Mouse (Mus musculus) cerebellum, adult 18-20 months (tissue): ENCODE measurements around the gene Agbl3.

Experiments
- DNase-seq, 2 experiments: peaks; one replicate each; pipeline ENCODE4 v3.0.0; 2021

Agbl3 gene

DNA sequence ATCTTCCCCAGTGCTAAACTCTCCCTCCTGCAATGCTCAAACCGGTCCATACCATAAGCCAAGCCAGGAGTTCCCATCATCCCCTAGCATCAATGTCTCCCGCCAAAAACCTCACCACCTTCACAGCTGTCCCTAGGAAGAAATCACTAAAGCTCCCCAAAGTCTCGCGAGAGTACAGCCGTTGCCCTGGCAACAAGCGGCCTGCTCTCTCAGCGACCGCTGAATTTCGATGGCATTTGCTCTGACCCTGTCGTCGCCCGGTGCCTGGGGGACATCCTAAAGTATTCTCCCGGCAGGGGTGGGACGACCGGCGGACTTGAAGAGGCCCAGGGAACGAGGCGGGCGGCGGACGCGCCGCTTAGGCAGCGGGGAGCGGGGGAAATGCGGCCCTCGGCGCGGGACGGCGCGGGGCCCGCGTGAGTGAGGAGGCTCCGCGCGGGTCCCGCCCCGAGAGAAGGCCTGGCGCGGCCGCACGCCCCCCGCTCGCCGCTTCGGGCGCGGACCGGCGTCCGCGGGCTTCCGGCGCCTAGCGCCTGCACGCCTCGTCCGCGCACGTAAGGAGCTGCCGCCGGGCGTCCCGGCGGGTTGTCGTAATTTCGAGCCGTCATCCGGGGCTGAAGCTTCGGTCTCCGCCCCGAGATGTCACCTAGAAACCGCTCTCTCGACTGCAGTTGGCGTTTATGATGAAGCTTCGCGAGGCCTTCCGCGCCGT lies at the start of gene Agbl3:
Gene Agbl3 (plus strand): TSS at position 202 of the 712 bp plus-strand sequence.
- DNase-seq: peak; percentile 92 to 95

DNA sequence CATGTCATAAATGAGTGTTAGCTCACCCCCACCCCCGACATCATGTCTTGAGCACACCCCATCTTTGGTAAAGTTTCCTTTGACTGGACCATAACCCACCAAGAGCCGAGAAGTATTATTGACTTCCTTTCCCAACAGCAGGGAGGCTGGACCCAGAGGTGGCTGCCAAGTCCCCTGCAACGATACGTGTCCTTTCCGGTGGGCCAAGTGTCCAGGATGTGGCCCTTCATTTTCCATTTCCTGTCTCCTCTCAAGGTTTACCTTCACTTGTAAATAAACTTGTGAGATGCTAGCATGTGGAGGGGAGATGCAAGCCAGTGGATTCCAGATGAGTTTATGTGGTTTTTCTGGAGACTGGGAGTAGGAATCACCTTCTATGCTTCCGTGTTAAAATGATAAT lies 49.2 kb upstream of the Agbl3 start:
- no peak for DNase-seq

DNA sequence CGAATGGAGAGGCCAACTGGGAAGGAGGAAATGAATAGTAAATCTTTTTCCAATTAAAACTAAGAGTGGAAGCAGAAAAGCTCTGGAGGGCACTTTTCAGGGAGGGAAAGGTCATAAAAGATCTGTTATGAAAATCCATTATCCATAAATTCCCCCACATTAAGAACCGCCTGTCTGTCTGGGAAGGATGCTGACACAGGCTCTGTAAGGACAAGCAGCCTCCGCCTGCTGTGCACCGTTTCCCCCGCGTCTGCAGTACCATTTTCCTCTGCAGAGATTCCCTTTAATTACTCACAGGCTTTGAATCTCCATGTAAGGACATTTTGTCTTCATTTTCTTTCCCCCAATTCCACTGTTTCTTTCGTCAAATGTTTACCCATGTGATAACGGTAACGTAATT lies 48.7 kb upstream of the Agbl3 start:
- DNase-seq: no peak

DNA sequence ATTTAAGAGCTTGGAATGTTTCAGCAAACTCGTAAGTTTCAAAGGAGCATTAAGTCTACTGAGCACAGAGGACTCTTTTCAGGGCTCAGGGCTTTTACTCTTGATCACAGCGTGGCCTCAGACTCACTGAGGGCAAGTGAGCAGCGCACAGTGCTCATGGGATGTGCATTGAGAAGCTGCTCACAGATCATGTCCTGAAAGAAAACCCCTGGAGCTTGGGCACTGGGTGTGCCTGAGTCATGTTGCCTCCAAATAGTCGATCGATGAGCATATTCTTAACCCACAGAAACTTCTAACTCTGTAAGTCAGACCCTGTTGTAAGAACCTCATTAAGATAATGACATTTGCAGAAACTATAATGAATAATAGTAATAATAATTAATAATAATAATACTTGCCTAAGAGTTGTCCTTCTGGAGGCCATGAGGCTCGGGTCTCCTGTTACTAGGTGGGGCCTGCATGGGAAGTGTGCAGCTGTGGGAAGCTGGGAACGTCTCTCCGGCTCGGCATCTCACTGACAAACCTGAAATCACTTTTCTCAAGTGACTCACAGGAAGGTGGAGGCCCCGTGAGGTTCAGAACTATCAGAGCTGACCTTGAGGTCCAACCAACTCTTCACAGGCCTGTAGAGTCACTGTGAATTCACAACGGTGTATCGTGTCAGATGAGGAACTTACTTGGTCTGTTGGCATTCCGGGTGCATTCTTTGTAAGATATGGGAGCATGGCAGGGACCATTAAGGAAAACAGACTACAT lies 45.1 kb upstream of the Agbl3 start:
- DNase-seq: no peak

DNA sequence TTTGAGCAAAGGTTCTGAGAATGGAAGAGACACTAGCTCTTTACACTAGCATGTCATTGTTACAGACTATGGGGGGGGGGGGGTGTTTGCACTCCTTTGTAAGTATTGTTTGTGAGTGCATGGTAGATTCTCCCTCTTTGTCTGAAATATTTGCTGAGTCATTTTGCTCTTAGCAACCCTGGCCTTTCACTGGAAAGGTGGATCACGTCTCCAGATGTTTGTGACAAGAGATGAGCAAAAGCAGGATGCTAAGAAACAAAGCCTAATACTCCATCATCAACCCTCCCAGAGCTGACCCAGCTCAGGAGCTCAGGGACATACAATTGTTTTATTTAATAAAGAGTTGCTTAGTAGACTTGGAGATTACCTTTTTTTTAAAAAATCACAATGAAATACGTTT lies 43.3 kb upstream of the Agbl3 start:
- no peak for DNase-seq

DNA sequence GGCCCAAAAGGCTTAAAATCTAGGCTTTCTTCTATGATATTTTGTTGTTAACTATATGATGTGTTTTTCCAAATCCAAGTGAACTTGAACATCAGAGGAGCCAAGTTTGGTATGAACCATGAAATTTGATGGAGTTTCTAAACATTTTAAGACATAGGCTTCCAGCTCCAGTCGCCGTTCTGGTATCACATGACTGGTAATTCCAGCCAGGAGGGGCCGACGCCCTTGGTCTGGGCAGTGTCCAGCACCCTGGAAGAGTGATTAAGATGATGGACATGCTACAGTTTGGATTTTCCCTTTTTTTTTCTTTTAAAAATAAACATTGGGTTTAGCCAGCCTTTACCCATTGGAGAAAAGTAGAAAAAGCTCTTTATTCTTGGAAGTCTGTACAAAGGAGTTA lies 36.3 kb upstream of the Agbl3 start:
- DNase-seq: no peak

DNA sequence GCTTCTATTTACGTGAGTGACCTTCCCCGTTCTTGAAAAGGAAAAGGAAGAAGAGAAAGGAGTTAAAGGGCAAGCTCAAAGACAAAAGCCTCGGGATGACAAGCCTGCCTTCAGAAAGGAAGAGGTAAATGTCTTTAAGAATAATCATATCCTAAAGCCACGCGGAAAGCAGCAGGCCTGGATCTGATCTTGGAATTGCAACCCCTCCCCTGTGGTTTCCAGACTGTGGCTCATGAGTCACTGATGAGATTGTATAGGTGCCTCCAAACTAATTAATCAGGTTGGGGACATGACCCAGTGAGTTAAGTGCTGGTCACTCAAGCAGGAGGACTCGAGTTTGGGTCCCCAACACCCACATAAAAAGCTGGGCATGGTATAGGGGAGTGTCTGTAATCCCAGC lies 32.4 kb upstream of the Agbl3 start:
- no peak for DNase-seq

DNA sequence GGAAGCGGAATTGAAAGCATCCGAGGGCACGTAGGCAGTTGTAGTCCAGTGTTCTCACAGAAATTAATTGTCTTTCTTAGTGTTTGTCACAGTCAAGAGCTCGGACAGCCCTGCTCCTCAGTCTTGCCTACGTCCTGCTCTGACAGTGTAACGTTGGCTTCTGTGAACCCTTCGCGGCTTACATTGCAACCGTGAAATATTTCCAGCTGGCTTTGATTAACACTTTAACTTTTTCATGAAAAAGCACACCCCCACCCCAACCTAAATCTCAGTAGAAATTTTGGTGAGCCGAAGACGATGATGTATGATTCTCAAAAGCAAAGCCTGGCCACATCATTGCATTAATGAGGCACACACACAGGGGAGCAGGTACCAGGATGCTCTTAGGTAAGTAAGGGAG lies 31.7 kb upstream of the Agbl3 start:
- DNase-seq: no peak

DNA sequence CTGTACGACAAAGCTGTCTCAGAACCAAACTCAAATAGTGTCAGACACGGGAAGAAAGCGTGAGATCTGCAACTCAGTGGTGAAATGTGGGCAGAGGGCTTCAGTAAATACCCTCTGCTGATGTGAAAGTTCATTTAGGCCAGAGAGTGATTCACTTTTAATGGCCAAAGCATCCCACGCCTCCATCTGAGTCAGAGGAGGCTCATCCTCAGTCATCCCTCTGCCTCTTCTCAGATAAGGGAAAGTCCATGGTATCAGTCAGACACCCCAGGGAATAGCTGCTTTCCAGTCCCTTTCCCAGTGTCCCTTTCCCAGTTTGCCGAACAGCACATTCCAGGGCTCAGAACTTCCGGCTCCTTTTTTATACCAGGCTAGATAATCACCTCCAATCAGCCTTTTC lies 30.7 kb upstream of the Agbl3 start:
- DNase-seq: no peak

DNA sequence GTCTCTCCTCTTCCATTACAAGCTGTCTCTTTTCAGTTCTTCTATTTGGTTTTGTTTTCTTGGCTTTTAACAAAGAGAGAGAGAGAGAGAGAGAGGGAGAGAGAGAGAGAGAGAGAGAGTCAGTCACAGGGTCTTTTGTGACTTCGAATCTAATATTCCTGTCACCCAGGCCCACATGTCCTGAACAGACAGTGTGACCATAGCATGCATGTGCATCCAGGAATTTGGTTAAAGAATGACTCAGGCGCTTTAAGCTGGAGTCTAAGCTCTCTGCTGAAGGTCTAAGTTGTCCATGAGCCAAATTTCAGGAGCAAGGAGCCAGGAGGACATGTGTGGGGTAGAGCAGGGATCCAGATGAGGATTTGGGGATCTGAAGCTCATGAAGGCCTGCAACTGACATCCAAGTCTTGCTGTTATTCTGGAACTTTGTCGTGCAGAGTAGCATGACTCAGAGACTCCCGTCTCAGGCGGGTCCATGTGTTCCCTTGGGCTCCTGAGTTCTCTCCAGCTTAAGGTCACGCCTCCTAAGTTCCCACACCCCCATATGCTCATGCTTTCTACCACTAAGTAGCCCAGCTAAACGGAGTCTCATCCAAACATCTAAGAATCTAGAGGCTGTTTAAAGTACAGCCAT lies 29.6 kb upstream of the Agbl3 start:
- no peak for DNase-seq

DNA sequence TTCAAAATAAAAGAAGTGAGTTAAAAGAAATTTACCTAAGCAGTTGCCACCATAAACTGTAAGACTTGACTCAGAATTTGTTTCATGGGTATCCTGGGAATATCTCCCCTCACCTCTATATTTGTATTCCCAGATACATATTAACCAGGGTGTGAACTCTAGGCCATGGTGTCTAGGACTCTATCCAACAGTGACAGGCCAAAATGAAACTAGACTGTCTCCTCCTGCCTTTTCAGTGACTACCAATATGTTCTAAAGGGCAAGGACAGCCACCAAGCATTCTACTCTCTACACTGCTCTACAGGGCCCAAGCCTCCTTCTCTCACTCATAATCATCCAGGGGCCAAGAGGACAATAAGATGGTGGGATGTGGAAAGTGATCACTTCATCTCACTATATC lies 28.6 kb upstream of the Agbl3 start:
- no peak for DNase-seq

DNA sequence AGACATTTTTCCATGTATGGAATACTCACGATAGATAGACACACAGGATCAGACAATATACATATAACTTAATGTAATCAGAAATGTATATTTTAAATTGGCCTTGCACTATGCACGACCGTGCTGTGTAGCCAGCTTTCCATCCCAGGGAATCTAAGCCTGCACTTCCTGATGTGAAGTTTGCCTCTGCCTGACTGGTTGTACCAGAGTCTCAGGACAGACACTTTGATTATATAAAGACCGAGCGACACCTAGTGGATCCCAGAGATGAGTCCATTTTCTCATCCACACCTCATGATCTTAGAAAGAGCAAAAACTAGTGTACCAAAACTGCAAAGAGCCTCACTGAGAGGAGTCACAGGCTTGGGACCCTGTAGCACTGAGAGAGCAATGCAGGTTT lies 25.8 kb upstream of the Agbl3 start:
- DNase-seq: peak; percentile 57

DNA sequence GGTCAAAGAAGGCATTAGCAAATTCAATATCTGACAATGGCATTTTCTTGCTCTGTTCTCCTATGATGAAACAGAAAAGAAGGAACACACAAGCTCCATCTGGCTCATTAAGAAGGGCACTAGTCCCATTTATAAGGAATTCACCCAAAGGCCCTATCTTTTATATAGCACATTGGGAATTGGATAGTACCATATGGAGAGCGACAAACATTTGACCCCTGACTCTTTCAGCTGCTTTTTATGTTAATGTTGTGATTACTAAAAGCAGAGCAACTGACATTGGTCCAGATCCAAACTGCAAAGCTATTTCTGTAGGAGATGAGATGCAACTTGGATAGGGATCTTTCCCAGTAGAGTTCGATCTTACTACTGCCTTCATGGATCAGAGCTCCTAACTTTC lies 21.9 kb upstream of the Agbl3 start:
- no peak for DNase-seq

DNA sequence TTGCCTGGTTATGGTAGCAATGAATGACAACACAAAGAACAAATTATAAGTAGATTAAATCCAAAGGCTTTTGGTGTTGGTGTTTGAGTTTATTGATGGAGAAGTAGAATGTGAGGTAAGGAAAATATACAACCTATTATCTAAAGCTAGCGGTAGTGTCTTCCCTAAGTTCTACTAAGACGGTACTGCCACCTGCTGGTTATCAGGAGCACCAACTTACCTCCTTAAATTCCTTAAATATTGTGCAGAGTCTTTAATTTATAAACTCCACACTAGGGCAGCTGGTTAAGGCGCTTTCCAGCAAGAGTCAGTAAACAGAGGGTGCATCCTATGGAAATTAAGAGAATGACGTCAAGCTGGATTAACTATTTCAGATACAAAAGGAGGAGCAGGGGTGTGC lies 20.2 kb upstream of the Agbl3 start:
- DNase-seq: peak; percentile 42 to 50

DNA sequence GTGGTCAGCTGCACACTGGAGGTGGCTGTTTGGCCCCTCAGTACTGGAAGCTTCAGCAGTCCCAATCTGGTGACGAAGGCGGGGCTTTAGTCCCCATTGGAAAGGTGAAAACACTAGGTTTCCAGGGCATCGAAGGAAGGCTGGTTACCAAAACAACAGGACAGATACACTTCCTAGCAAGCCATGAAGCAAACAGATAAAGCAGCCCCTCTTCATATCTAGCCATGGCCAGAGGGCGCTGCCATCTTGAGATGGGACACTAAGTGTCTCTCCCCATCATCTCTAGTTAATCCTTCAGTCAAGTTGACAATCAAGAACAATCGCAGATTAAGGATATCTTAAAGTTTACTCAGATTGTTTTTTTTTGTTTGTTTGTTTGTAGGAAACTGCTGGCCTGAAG lies 14.5 kb upstream of the Agbl3 start:
- DNase-seq: no peak

DNA sequence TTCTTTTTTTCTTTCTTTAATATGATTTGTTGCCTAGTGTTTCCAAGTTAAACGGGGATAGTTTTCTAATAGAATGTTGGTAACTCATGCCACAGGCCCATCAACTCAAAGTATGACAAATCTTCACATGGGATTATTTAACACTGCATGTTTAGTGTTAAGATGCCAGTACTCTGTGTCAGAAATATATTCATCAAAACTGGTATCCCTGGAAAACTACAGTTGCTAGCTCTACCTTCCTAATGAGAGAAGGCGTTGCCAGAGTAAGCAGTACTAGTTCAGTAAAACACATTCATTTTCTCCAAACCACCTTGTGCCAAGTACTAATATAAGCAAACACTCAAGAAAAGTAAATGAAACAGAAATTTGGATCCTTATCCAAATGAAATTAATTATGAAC lies 10.2 kb upstream of the Agbl3 start:
- no peak for DNase-seq

DNA sequence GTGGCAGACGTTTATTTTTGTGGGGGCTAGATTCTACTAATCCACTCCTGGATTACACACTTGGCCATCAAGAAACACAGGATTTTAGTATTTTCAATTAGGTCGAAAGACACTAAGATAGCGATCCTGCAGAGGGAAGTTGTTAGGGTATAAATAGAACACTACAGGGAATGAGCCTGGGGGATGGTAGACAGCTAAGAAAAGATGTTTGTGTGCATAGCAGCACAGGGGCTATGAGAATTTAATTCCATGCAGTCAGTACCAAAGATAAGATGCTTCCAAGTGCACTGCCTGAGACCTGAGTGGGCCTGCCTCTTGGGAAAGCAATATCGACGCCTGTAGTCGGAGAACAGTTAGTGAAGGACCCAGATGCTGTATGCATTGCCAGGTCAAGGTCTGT lies 9.7 kb upstream of the Agbl3 start:
- DNase-seq: no peak

DNA sequence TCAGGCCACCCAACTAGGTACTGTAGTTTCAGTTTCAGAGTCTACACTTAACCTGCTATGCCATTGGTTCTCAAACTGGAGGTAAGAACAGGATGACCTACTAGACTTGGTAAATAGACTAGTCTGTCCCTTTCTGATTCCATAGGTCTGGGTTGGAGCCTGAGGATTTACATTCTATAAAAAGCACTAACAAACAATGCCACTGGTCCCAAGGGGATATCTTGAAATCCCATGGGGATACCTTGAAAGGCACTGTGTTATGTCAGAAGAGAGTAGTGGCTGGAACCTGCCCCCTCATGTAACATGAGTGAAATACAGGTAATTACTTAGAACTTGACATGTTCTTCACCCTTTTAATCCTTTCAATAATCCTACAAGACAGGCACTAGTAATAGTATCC lies 3.8 kb upstream of the Agbl3 start:
- DNase-seq: no peak

DNA sequence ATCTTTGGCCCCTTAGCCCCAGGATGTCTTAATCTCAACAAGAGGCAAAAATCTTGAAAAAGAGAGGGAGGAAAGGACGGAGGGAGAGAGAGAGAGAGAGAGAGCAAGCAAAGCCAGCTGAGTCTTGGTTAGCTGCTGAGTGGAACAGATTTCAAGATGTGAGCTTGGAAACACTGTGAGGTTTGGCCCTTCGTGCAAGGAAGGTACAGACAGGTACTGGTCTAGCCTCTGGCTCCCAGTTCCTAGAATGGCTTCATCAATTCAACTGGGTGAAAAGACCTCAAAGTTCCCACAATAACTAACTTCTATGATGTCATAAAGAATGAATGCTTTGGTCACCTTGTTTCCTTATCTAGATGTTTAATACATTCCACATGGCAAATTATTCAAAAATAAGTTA lies 3.1 kb upstream of the Agbl3 start:
- DNase-seq: no peak

DNA sequence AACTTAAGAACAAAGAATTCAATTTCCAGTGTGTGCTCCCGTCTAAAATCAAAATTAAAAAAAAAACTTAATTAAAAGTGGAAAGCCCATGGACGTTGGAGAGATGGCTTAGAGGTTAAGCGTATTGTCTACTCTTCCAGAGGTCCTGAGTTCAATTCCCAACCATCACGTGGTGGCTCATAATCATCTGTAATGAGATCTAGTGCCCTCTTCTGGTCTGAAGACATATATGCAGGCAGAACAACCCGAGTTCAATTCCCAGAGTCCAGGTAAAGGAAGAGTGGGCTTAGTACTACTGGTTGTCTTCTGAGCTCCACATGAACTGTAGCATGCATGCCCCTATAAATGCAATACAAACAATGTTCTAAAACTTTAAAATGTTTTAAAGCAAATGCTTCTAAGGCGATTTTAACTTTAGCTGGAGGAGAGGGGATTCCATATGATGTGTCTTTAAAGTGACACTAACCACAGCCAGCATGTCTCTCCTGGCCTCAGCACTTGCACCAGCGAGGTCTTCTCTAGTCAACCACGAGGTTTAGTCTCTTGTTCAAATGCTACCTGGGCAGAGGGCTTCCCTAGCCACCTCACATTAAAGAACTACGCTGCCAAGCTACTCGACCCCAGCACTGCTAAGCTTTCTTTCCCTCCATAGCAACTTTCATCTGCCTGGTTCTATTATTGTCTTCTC lies 2.1 kb upstream of the Agbl3 start:
- DNase-seq: no peak

DNA sequence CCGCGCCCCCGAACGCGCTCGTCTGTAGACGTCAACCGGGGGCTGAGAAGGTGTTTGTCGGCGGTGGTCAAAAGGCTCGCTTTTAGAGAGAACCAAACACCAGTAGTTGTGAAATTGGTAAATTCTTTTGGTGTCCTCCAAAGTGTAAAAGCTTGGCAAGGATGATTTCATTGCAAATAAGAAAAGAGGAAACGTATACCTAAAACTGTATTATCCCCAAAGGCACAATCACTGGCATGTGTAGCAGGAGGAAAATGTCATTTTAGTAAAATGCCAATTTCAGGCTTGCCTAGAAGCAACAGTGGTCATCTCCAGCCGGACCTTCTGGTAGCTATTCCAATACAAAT lies 684 bp downstream of the Agbl3 start:
- DNase-seq: no peak

DNA sequence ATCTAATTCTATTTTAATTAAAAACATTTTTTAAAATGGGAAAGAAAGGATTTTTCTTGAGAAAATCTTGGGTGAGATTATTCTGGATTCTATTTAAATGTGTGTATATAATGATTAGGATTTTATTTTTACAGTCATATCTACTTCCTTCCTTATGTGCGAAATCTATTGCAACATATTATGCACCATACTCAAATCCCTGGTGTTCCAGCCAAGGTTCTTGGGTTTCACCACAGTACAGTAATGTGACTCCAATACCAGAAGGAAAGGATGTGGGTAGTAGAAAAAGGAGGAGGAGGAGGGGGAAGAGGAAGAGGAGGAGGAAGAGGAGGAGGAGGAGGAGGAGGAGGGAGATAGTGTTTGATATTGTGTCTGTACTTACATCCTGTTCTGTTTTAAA lies 2.3 kb downstream of the Agbl3 start:
- no peak for DNase-seq

DNA sequence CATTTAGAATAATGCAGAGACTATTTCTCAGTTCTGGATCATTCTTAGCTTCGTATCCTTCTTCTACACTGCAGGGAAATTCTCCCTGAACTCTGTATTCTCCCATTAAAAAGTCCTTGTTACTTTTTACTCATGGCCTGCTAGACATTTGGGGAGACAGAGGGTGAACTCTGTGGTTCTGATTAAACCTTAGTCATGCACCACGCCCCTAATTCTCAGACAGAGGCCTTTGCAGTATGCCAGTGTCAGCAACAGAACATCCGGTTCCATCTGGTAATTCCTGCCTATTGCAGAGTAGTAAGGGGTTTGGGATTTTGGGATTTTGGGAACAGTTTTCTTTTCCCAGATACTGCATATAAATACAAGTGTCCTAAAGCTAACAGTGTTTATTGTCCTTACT lies 16.6 kb downstream of the Agbl3 start:
- DNase-seq: no peak

DNA sequence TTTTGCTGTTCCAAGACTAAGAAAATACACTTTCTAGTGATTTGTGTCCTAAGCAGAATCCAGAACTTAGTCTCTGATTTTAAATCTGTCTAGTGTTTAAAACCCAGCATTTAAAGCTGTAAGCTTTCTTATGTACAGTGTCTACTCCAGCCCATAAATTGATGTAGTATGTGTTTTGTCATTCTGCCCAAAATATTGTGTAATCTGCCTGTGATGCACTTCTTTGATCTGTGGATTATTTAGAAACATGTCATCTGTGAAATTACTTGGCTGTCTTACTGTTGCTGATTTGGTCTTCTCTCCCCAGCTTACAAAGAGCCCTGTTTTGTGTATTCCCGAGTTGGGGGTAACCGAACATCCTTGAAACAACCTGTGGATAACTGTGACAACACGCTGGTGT lies 17.7 kb downstream of the Agbl3 start:
- no peak for DNase-seq
